Mouse (Mus musculus): ENCODE measurements around the gene Zbtb20.

Gene Zbtb20

DNA sequence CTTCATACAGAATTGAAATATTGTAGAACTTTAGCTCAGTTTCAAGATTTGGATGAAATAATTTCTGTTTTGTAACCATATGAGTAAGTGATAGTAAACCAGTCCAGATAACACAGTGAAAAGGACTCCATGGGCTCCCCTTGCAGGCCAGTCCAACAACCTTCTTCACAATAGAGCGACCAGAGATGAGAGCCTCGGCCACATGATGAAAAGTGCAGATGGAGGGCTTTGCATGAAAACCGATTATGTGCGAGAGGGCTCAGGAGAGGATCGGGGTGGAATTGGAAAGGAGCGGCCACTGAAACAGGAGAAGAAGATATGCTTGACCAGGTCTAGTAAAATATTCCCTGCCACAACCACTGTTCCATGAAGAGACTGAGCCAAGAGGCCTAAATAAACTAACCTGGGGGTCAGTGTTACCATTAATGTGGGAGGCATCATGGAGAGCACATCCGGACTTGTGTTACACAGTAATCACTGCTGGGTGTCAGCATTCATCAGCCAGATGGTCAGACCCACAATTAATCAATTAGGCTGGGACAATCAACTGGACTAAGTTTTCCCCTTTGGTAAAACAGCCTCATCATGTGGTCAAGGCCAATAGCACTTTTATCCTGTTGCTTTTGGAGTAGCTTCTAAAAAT lies 485.3 kb downstream of the Zbtb20 start:
- DNase-seq (ENCODE audit: low spot score): no peak

DNA sequence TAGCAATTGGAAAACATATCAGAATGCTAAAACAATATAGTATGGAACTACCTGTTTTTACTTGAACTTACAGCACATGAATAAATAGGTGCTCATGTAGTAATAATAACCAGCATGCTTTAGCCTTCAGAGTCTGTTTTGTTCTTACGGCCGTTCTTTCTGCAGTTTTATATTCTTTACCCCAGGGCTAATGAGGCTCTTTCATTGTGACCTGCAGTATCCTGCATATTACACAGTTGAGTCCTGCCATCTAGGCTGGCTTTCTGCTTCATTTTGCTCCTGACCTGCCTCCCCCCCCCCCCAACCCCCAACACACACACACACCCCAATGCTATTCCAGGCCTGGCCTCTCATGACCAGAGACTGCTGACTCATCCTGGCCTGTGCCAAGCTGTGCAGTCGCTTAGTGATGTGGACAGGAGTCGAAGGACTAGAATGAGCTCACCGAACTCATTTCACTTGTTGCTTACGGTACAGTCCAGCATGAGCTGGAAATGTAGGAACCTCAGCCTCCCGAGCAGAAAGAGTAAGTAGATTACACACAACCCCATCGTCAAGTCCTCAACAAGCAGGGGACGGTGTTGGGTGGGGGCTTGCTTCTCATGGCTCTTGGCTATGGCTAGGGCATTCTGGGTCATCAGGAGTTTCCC lies 487.1 kb downstream of the Zbtb20 start:
- peak; percentile 80 for DNase-seq (ENCODE audit: low spot score)

DNA sequence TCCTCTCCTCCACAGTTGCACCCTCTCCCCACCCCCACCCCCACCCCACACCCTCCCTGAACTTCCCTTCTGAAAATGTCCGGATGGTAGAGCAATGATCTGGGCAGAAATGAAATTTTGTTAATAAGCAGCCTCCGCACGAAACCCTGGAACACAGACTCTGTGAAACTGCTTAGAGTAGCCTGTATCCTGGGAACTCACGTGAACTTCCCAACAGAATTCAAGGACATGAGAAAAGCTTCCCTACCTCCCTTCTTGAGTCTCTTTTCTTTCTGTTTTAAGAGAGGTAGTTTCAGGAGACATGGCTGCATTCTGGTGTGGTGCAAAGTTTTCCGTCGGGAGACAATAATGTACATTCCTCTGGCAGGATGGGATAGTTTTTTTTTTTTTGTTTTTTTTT lies 487.6 kb downstream of the Zbtb20 start:
- DNase-seq (ENCODE audit: low spot score): no peak

DNA sequence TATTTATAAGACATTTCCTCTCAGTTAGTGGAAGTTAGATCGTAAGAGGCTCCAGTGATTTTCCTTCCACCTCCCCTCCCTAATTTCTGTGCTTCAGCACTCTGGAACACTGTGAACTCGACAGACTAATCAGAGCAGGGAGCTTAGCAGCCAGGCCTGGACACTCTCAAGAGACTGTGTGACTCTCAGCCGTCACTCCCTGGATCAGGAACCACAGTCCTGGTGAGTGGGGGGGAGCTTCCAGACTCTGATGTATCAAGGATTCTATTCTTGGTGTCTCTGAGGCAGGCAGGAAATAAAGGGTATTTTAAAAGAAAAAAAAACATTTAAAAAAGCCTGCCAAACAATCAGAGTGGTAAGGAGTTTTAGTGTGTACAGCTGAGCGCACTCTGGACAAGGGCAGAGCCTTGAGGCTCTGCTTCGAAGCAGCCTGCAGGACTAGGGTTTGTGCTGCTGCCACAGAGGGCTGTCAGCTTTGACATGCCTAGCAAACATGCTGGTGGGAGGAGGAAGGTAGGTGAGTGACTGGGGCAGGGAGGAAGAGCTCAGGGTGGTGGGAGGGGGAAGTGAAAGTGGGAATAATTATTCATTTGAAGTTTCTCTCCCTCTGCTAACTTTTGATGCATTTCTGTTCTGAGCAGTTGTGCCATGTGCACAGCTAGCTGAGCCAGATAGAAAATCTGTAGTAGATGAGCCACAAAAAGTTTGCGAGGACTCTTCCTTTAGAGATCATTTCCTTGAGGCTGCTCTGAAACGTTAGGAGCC lies 488.3 kb downstream of the Zbtb20 start:
- no peak for DNase-seq (ENCODE audit: low spot score)

DNA sequence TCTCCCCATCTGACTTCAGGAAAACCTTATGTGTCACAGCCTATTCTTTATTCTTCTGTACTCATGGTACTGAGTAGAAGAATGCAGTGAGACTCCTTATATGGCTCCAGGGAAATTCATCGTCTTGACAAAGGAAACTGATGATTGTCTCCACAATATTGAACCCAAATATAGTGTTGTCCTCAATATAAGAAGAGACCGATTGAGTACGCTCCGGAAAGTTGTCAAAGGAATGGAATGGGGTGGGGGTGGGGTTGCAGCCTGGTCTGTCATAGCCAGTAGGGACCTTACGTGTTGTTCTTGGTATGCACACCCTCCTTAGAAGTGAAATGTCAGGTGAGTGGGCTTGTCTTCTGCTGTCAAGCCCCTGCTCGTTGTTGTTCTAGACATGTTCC lies 488.8 kb downstream of the Zbtb20 start:
- no peak for DNase-seq (ENCODE audit: low spot score)

DNA sequence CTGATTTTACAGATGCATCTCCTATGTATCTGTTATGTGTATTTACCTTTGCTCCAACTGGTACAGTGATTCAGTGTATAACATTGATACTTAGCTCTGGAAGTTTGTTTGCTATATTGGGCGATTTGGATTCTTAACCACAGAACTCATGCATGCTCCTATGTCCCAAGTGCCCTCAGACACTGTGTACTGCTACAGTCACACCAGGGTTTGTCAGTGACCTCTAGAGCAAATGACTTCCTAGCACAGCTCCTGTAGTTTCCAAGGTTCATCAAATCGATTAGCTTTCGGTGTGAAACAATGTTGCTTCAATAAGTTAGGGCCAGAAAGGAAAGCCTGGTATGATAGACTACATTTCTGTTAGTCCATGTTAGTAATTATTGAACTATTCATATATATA lies 489.6 kb downstream of the Zbtb20 start:
- DNase-seq (ENCODE audit: low spot score): no peak

DNA sequence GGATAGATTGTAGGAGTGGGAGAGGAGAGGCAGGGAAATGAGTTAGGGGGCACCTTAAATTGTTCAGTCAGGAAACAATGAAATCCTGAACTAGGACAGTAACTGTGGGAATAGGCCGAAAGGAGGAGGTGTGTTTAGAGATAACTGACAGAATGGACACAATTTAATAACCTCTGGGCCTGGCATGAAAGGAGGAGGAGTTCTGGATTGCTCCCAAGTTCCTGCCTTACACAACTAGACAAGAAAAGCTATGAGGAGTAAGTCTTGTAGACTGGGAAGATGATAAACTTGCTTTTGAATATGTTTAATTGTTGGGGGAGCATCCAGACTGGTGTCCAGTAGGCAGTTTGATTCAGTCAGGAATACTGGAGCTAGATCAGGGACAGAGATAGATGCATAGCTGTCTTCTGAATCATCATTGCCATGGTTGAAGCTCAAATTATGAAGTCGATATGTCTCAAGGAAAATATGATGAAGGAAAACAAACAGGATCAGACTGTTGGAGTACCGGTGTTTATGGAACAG lies 494.9 kb downstream of the Zbtb20 start:
- no peak for DNase-seq (ENCODE audit: low spot score)

DNA sequence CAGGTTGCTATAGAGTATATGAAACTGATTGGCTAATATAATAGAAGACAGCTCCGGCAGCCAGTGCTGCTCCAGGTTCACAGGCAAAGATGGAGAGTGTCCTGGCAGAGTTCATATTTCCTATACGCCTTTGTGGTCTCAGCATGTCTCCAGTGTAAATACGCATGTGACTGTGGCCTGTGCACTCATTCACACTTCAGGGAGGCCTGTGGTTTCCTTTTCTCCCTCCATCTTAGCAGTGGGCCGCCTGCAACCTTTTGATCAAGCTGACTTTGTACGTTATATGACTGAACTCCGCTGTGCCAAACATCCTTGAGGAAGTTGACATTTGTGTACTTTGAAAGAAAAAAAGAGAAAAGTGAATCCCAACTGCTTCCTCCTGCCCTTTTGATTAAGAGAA lies 501.1 kb downstream of the Zbtb20 start:
- DNase-seq (ENCODE audit: low spot score): no peak

DNA sequence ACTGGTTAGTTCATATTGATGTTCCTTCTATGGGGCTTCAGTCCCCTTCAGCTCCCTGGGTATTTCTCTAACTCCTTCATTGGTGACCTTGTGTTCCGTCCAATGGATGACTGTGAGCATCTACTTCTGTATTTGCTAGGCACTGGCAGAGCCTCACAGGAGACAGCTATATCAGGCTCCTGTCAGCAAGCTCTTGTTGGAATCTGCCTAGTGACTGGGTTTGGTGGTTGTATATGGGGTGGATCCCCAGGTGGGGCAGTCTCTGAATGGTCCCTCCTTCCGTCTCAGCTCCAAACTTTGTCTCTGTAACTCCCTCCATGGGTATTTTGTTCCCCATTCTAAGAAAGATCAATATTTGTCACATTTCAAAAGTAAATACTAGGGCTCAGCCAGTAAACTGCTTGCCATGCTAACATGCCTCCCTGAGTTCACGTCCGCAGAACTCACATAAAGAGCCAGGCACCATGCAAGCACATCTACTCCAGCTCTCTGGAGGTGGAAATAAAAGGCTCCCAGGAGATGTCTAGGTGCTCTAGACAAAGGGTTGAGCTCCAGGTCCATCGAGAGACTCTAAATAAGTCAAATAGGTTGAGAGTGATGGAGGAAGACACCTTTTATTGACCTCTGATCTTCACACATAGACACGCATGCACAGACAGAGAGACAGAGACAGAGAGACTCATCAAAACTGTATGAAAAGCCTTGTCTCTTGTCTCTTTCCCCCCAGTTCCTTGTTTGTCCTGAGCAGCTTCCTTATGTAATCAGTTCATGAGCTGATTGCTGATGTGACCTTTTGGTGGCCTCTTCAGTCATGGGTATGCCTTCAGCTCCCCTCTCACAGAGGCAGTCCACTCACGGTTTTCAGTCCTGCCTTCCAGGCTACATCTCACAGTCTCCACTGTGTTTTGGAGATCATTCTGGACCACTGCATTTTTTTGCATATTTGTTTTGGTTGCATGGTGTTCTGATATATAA lies 504.0 kb downstream of the Zbtb20 start:
- DNase-seq (ENCODE audit: low spot score): no peak

DNA sequence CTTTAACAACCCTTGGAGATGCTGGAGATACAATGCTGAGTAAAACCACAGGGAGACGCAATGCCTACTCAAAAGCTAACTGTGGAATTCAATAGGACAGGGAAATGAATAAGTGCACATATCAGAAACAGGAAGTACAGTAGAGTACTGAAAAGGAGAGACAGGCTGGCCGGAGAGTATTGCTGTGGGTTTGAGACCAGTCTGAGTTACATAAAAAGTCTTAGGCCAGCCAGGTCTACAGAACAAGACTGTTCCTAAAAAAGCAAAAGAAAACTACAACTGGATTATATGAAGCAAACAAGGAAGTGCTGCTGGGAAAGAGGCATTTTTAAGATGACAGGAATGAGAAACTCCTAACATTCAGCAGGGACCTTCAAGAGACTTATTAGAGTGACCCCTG lies 505.5 kb downstream of the Zbtb20 start:
- DNase-seq (ENCODE audit: low spot score): no peak

DNA sequence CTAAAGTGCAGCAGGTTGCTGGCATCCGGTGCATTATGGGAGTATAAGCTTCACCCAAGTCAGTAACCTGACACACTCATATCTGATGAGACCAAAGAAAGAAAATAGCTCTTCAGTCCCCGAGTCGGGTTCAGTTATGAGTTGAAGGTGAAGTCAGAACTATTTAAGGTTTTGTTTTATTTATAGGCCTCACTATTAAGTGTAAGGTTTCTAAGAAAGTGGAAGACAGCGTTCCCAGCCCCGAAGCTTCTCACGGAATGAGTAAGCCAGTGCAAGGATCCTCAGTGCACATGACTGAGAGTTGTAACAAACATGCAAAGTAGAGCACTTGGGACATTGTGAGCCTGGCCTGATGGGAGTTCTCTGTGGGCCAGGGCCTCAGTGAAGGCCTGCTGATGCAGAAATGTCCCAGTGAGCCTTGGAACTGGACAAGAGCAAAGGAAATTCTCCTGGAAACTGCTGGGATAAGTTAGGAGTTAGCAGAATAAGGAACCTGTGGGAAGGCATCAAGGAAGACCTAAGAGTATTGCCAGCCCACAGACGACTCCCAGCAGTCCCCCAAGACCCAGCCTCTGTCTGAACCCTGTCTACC lies 507.6 kb downstream of the Zbtb20 start:
- no peak for DNase-seq (ENCODE audit: low spot score)

DNA sequence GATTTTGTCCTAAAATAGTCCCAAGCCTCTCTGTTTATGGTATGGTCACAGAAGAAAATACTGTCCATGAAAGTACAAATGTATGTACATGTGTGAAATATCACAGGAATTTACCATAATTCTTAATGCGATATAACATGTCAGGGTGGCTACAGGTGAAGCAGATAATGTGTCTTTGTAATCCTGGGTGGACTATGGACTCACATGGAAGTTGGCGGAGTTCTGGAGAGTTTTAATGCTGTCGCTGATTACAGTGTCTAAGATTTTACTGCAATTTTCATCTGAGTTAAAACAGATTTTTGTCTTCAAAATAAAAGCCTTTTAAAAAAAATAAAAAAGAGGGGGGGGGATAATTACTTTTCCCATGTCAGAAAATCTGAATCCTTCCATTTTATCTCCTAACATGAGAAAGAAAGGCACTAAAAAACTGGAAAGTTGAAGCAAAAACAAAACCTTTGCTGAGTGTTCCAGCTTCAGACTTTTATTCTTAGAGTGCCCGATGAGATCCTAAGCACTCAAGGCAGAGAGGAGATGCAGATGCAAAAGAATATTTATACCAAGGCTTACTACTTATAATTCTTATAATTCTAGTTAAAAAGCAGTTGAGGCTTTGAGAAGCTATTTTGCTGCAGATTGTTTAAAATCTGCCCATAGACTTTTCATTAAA lies 509.4 kb downstream of the Zbtb20 start:
- no peak for DNase-seq (ENCODE audit: low spot score)

DNA sequence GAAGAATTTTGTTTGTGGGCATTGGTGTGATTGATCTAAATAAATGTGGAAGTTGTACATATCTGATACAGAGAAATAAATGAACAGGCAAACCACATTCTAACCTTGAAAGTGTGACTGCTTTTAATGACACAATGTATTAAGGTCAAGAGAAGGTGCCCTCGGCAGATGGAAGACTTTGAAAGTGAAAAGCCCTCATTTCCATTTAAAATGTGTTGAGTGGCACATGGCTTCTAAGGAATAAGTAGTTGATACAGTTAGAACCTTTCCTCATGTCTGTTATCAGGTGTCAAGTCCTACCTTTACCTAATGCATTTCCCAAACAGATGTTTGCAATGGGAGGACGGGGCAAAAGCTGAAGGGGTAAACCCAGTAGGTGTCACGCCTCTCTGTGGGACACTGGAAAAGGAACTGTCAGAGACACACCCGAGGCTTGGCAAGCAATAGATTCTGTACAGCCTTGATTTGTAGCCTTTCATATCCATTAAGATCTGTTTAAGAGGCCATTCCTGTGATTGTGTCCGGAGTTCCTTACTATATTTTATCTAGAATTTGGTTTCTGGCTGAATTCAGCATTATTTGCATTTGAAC lies 510.0 kb downstream of the Zbtb20 start:
- no peak for DNase-seq (ENCODE audit: low spot score)

DNA sequence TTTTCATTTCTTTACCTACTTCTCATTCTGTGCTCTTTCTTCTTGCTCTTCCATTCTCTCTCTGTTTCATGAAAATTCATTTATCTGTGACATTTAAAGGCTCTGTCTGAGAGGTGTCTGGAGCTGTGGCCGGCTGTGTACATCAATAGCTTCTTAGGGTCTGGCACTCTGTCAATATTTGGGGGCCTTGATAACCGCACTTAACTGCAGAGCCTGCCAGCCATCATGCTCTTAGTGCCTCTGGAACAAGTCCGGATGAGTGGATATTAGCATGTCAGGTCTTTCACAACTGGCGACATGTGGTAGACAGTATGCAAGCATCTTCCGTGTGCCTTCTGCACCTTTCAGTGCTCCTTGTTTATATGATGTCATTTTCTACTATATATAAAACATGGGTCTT lies 510.7 kb downstream of the Zbtb20 start:
- DNase-seq (ENCODE audit: low spot score): no peak

DNA sequence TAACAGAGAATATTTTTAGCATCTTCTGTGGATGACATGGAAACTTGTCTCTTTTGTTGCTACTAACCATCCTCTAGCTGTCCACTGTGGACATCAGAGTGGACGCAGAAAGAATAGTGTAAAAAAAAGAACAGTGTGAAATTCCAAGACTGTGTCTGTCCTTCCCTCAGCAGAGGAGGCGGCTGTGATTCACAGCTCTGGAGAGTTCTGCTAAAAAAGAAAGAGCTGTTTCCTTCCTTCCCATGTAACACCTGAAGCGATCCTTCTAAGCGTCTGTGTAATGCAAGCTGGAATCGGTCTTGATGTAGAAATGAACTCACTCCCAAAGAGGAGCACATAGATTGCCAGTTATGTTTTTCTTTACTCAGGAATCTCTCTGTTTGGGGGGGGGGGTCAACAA lies 512.7 kb downstream of the Zbtb20 start:
- no peak for DNase-seq (ENCODE audit: low spot score)

DNA sequence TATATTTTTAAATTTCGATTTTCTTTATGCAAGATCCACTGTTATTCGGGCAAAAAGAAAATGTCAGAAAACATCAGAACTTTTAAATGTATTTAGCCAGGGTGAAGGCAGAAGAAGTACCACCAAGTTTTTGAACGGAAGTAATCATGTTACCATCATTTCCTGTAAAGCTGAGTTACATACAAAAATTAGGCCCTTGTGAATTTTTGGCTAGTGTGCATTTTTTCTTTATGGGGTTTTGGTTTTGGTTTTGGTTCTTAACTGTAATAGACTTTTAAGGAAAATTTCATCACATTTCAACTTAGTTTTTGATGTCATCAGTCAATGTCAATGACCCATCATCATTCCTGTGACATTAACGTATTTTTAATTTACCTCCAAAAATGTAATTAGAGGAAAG lies 514.7 kb downstream of the Zbtb20 start:
- DNase-seq (ENCODE audit: low spot score): no peak

DNA sequence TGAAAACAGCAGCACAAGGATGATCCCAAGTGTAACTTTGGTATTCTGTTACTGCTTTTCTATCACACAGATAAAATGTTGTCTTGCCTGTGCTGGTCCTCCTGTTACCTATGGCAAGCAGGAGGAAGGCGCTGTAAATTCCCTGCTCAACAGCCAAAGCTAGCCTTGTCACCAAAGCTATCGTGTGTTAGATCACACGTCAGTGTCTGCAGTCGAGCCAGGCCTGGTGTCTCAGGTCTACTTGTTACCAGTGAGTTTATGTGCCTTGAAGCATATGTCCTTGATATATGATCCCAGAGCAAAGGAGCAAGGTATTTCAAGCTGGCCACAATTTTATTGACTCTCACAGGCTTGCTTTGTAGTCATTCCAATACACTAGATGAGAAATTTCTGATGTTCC lies 517.7 kb downstream of the Zbtb20 start:
- DNase-seq (ENCODE audit: low spot score): no peak

DNA sequence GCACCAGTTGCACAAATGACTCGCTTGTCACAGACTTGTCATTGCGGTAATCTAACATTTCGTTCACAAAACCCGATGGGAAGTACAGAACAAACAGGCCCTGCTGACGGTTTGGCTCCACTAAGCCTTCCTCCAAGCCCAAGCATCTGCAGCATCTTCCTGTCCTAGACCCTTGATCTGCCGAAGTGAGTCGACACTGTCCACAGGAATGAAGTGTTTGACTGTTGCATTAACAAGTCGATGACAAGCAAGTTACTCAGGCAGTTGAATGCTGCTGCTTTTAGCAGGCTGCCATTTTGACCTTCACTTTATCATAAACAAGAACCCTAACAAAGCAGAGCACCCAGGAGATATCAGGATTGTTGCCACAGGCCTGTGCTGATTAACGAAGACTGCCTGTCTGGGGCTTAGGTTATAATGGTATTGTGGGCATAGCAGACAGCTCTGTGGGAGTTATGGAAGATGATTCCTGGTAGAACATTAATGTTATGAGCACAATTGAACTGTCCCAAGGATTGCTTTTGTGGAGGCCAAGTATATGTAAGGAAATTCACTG lies 518.4 kb downstream of the Zbtb20 start:
- DNase-seq (ENCODE audit: low spot score): no peak

DNA sequence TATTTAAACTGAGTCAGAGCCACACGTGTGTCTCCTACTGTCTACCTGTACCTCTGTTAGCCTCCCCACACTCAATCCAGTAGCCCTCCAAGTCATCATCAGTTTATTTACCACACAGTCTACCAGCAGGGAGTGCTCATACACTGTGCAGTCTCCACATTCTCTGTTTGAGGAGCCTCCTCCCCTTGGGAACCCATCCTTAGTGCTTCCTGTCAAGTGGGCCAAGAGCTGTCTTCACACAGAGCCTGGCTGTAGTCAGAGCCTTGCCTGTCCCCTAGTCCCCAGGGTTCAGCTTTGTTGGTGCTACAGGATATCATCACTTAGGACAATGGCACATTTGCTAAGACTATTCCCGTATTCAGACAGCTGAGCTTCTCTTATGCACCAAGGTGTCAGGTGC lies 519.1 kb downstream of the Zbtb20 start:
- DNase-seq (ENCODE audit: low spot score): no peak
